Mouse (Mus musculus) heart, postnatal 25 days (tissue): ENCODE data around the gene Rapgef4. TPM values are rescaled to one million over a fixed set of nuclear protein-coding genes. Genes with fewer than 3 reads are reported as not detected.

Experiments
- DNase-seq: peaks from one replicate; pipeline ENCODE4 v3.0.0; 2022; ENCODE audit warnings: low spot score
- intact Hi-C: fragments of 180-260 bp; cut with DNase I; formaldehyde crosslinking; loops from one replicate; pipeline ENCODE4 v1.15.1; 2025
- total RNA-seq, 2 experiments: library from RNA; stranded (reverse); gene quantifications; 2 replicates each; pipeline ENCODE4 v1.2.3; 2021

The Rapgef4 gene
- total RNA-seq, 2 experiments from 2014 or later: 21.5 to 23.1 TPM

DNA sequence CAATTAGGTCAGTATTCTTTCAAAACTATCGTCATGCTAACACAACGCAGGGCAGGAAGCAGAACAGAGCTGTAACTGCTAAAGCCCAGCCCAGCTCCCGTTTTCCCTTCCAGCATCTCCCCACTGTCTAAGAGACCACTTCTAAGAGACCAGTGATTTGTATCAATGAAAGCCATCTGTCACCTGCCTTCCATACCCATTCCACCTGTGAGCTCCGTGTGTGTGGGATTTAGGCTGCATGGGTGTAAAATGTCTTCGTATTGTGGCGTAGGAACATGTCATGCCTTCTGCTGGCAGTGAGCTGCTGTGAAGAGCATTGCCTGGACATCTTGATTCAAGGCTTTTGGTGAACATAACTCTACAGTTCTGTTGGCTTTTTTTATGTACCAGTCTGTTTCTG is 178.2 kb downstream of the Rapgef4 start:
- intact Hi-C loops: no loop called here
- no peak for DNase-seq

- intact Hi-C loops: no loop called here
- DNase-seq: no peak
Measured at GRCm38 (mm10) chr2:72165136-72165854, 184.3 kb downstream of the Rapgef4 start.

DNA sequence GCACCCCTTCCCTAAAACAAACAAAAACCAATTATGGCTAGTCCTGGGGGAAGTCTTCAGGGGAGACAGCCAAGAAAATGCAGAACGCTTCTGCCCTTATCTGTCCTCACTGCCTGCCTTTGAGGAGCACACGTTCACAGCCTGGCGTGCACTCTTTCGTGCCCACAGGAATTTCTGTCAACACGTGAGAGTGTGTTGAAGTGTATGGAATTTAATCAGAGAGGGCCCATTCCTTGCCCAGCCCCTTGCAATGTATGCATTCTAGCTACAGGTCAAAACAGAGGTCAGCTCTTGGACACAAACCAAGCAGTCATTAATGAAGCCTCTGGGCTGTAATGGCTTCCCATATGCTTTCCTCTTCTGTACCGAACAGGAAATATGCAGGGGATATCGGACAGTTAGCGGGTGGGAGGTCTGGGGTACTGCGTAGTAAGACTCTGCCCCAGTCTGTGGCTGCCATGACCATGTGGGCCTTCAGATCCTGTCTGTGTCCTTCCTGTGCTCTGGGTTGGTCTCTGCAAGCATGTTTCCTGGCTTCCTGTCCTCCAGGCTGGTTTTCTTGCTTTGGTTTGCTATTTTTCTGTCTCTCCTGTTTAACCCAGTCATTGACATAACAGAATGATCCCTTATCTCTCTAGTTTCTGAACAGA is 188.5 kb downstream of the Rapgef4 start:
- intact Hi-C loops: no loop called here
- DNase-seq: no peak

DNA sequence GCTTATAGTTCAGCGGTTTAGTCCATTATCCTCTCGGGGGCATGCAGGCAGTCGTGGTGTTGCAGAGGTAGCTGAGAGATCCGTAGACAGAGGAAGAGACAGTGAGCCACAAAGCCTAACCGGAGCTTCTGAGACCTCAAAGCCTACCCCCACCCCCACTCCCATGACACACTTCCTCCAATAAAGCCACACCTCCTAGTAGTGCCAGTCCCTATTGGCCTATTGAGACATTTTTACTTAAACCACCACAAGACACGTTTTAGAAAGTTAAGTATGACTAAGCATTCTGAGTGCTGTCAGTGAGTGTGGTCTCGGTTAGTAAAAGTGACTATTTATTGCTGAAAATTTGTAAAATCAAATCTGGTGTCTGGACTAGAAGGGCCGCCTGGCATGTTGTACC is 189.5 kb downstream of the Rapgef4 start:
- intact Hi-C loops: no loop called here
- no peak for DNase-seq

DNA sequence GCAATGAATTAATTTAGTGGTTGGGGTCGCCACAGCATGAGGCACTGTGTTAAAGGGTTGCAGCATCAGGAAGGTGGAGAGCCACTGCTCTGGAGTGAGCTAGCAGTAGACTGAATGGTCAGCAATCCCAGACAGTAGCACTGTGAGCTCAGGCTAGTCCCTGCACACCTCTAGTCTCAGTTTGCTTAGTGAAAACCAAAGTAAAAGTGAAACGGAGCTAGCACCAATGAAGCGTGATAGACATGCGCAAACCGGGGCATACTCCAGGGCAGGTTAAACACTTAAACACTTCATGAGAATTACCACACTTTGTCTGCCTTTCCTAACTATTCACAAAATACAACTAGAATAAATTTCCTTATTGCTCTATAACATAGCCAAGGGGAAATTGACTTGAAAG is 190.2 kb downstream of the Rapgef4 start:
- DNase-seq: no peak
- intact Hi-C loops: no loop called here

GRCm38 (mm10) chr2:72173010-72173409 is 192.0 kb downstream of the Rapgef4 start:
- intact Hi-C loops: no loop called here
- DNase-seq: no peak

- no peak for DNase-seq
- intact Hi-C loops: no loop called here
Measured at GRCm38 (mm10) chr2:72173844-72174243, 192.8 kb downstream of the Rapgef4 start.

- DNase-seq: no peak
- intact Hi-C loops: no loop called here
Measured at GRCm38 (mm10) chr2:72175536-72175935, 194.5 kb downstream of the Rapgef4 start.

GRCm38 (mm10) chr2:72175971-72176370 is 194.9 kb downstream of the Rapgef4 start:
- intact Hi-C loops: no loop called here
- no peak for DNase-seq

DNA sequence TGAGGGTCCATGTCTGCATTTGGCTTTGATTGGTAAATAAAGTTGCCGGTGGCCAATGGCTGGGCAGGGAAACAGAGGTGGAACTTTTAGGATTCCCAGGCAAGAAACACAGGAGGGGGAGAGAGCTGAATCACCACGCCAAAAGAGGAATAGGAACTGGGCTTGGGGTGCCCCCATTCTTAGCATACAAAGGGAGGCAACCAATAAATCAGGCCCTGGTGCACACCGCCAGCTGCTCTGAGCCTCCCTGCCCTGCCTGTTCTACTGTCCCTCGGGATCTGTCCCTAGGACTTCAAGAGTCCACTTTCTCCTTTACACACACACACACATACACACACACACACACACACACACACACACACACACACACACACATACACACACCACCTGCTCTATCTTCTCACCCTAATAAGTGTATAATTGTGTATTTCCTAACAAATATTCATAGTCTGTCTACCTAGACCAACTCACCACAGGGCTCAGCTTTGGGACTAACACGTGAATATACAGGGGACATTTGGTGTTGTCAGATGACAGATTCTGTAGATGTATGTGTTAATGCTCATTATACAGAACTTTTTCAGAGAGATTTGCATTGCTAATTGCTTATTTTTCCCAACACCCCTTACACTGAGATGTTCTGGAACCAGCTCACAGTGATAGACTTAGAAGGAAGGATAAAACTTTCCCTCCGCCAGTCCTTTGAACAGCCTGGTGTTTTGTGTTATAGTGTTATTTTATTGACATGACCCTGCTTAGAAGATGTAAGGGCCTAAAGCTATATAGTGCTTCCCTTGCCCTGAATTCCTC is 196.4 kb downstream of the Rapgef4 start:
- intact Hi-C loops: no loop called here

GRCm38 (mm10) chr2:72178025-72178424 is 197.0 kb downstream of the Rapgef4 start:
- no peak for DNase-seq
- intact Hi-C loops: no loop called here

More for the DNA sequence above, 196.4 kb downstream of the Rapgef4 start:
- DNase-seq: no peak

GRCm38 (mm10) chr2:72178515-72178914 is 197.5 kb downstream of the Rapgef4 start:
- DNase-seq: no peak
- intact Hi-C loops: no loop called here

GRCm38 (mm10) chr2:72179600-72180301 is 198.7 kb downstream of the Rapgef4 start:
- no peak for DNase-seq
- intact Hi-C loops: no loop called here

DNA sequence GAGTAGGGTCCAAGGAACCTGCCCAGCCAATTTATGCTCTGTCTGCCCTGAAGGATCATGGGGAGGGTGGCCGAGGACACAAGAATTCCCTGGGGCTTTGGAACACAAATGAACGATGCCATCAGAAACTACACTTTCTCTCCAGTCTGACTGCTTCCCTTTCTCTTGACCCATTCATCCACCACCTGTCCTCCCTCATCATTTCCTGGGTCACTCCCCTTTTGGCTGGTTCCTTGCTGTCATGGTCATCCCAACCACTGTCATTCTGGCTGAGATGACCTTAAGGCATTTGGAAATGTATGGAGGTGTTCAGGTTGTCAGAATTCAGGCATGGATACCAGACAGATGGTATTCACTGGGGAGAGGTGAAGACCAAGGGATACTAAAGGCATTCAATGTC is 200.4 kb downstream of the Rapgef4 start:
- intact Hi-C loops: no loop called here
- DNase-seq: no peak

- no peak for DNase-seq
- intact Hi-C loops: no loop called here
Measured at GRCm38 (mm10) chr2:72183751-72184150, 202.7 kb downstream of the Rapgef4 start.

- intact Hi-C loops: loop anchor here (5.0 kb wide), 1 partner anchor 99 kb away; no protein-coding TSS in a partner anchor
Measured at GRCm38 (mm10) chr2:72196190-72196965, 215.3 kb downstream of the Rapgef4 start.

GRCm38 (mm10) chr2:72197026-72197425 is 216.0 kb downstream of the Rapgef4 start:
- no peak for DNase-seq
- intact Hi-C loops: loop anchor here (5.0 kb wide), 1 partner anchor 100 kb away; no protein-coding TSS in a partner anchor

More at GRCm38 (mm10) chr2:72196190-72196965, 215.3 kb downstream of the Rapgef4 start:
- no peak for DNase-seq

DNA sequence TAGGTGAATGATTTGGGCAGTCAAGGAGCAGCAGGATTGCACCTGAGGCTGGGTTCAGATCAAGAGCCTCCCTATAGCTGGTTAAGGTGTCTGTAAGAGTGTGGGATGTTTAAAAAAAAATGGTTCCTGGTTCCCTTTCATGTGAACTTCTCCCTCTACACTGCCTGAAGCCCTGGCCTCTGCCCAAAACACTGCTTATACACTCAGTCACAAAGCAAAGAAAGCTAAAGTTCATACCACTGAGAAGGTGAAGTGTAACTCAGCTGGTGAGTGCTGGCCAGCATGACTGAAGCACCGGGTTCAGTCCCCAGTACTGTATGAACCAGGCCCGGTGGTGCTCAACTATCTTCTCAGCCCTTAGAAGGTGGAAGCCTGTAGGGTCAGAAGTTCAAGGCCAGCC is 218.4 kb downstream of the Rapgef4 start:
- DNase-seq: no peak
- intact Hi-C loops: loop anchor here (5.0 kb wide), 1 partner anchor 102 kb away; no protein-coding TSS in a partner anchor

DNA sequence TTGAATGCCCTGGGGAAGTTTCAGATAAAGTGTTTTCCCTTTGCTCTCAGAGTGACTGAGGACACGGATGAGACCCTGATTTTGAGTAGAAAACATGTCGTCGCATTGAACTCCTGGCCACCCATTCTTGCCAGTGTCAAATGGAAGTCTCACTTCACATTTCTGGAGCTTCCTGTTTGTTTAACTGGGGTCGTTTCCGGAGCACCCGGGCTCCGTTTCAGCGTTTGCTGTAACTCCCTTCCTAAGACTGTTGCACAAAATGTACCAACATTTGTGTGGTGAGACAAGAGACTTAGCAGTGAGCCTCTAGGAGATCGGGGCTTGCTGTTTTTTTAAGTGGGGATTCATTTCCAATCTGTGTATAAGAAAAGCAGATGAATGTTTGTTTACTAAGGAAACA is 220.5 kb downstream of the Rapgef4 start:
- no peak for DNase-seq
- intact Hi-C loops: loop anchor here (5.0 kb wide), 1 partner anchor 164 kb away; no protein-coding TSS in a partner anchor
